Mouse (Mus musculus) erythroblast, embryonic 14.5 days (primary cell): ENCODE results near the gene Fgfrl1.

Experiments
- GATA1 ChIP-seq: IDR thresholded peaks from 2 replicates; pipeline ENCODE4 v1.6.1; 2012; ENCODE audit warnings: low read length, inconsistent platforms, mixed read lengths
- TAL1 ChIP-seq: IDR thresholded peaks from 3 replicates; pipeline ENCODE4 v1.6.1; 2012; ENCODE audit warnings: low read length, inconsistent platforms, mixed read lengths

DNA sequence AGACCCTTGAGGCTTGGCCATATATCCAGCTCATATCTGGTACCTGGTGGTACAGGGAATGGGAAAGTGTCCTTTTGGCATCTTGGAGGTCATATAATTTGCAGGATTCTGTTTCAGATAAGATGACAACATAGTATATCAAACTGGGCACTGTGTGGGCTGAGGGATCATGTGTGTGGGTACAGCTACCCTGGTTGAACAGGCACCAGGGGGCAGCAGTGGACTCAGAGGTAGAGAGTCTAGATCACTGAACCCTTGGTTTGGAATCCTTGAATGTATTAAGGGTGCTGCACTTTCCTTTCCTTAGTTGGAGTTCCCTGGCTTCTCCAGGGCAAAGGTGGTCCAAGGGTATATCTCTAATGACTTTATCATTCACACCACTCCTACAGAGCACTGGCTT, 21.4 kb upstream of the Fgfrl1 start:
- TF ChIP-seq GATA1 (no peak), TAL1 (no peak)
